Mouse (Mus musculus): ENCODE results near the gene Tradd.

DNA sequence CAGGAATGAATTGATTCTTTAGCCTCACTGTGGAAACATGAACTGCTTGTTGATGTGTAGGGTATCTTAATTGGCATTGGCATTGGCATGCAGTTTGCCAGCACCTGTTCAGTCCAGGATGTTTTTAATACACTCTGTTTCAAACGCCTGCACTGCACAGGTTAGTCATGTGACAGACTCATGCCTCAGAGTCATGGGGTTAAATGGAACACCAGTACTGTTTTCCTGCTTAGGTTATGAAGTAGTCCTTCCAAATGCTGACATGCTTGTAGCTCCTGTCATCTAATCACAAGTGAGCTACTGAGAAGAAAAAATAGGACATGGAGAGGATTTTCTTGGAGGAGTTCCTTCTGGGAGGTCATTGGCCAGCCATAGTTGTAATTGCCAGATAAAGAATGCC is 29.2 kb downstream of the Tradd start:
- TF ChIP-seq CTCF (IDR thresholded peaks at IDR 0.05; ENCODE audit: extremely low read depth, insufficient read depth, low read length) (no peak), POLR2A (IDR thresholded peaks at IDR 0.05; ENCODE audit: extremely low read depth, insufficient read depth, low read length) (no peak)
